In genomic region chr17:34680621-34681020, GRCm38 (mm10) we compare ENCODE assay signal across 22 mouse cellular contexts. TPM values are rescaled to one million over a fixed set of nuclear protein-coding genes. Genes with fewer than 3 reads are reported as not detected.
DNase-seq lines count a peak whose midpoint lies in the region; TF ChIP-seq lines count a peak whose summit lies in the region.
"Had no signal": no experiment of that assay in that cellular context is flagged by ENCODE, and none has a peak within 500 bp of the region (broad histone marks: within the 10 kb centered on the region; RNA-seq: fewer than 3 reads in every experiment).

No protein-coding gene starts in this region.

- H3K9me3 ChIP-seq in ES-E14 (ENCODE audit: control insufficient read depth, insufficient read depth, low read depth, low read length), result no peaks in the 10 kb centered on the region
- H3K9me3 ChIP-seq: embryonic facial prominence, embryonic 10.5 days; embryonic facial prominence, embryonic 12.5 days; forebrain, embryonic 13.5 days; forebrain, embryonic 15.5 days had no signal

- no peak for TF ChIP-seq POLR2A in cerebellum, adult 2 months (IDR thresholded peaks at IDR 0.05; ENCODE audit: borderline replicate concordance, insufficient read depth, low read length)

- H3K9ac ChIP-seq in ES-E14 (ENCODE audit: insufficient read depth, low read depth, low read length, poor library complexity, severe bottlenecking), result no peak overlapping the region
- H3K9ac ChIP-seq: embryonic facial prominence, embryonic 12.5 days; forebrain, embryonic 13.5 days; forebrain, embryonic 15.5 days; forebrain, postnatal 0 days had no signal

- no peak for TF ChIP-seq CTCF in layer of hippocampus, adult 2 months (conservative IDR thresholded peaks at IDR 0.05)
- TF ChIP-seq CTCF in cerebellum, adult 2 months (IDR thresholded peaks at IDR 0.05; ENCODE audit: borderline replicate concordance, insufficient read depth, low read depth, low read length), result no peak

- H3K4me3 ChIP-seq in layer of hippocampus, adult 2 months, result no peak overlapping the region
- peak overlapping the region; percentile 48 to 50; a peak in 2 of 4 replicates for H3K4me3 ChIP-seq in ES-E14 (ENCODE audit: insufficient read depth in 1 of 2, low read depth in 1 of 2, low read length in 2 of 2, poor library complexity in 1 of 2, severe bottlenecking in 1 of 2)
- no peak overlapping the region for H3K4me3 ChIP-seq in cerebellum, adult 2 months (replicated peaks; ENCODE audit: insufficient read depth, low read depth, low read length)
- H3K4me3 ChIP-seq: embryonic facial prominence, embryonic 10.5 days; embryonic facial prominence, embryonic 12.5 days; forebrain, embryonic 13.5 days; forebrain, embryonic 15.5 days had no signal

- H3K36me3 ChIP-seq in ES-E14 (ENCODE audit: control insufficient read depth, insufficient read depth, low read length, poor library complexity, severe bottlenecking), result no peaks in the 10 kb centered on the region
- H3K36me3 ChIP-seq: embryonic facial prominence, embryonic 10.5 days; embryonic facial prominence, embryonic 12.5 days; forebrain, embryonic 15.5 days had no signal

- peak; percentile 91 for DNase-seq in heart, adult 11 months
- no peak for DNase-seq in heart, postnatal 10 days
- DNase-seq in layer of hippocampus, adult 2 months (ENCODE audit: low spot score in 2 of 2), result no peak
- no peak for DNase-seq in layer of hippocampus, adult 8-10 months (ENCODE audit: low spot score in 2 of 2)
- DNase-seq in testis, postnatal 10 days (ENCODE audit: low spot score), result peak; percentile 45
- no peak for DNase-seq in testis, postnatal 14 days (ENCODE audit: low spot score)
- DNase-seq in ES-E14 (ENCODE audit: low read depth, low spot score), result no peak
- no peak for DNase-seq in cerebellum, adult 2 months
- DNase-seq: cerebellum, adult 11 months; cerebellum, adult 18-20 months; cerebellum, adult 9-10 months; cerebellum, postnatal 10 days; cerebellum, postnatal 25 days; forebrain, postnatal 0 days had no signal

- peaks cover 0 to 10% of the 10 kb centered on the region in 2 experiments; a peak in 1 of 4 replicates for H3K4me1 ChIP-seq in ES-E14 (ENCODE audit: control insufficient read depth in 2 of 2, insufficient read depth in 2 of 2, low read length in 2 of 2, poor library complexity in 1 of 2)
- H3K4me1 ChIP-seq in cerebellum, adult 2 months (ENCODE audit: control insufficient read depth, insufficient read depth, low read length), result peaks cover 5% of the 10 kb centered on the region; the same call in 1 of the 2 replicates

- intact Hi-C loops in heart, postnatal 10 days (cut with DNase I), result no loop called here

- 66% methylated on average over 4 of the region's 4 CpGs for WGBS in cerebellum, adult 2 months

- peak overlapping the region; percentile 86 for H3K27ac ChIP-seq in layer of hippocampus, adult 2 months
- H3K27ac ChIP-seq in ES-E14 (ENCODE audit: insufficient read depth, low read depth, low read length, poor library complexity, severe bottlenecking), result no peak overlapping the region
- H3K27ac ChIP-seq in cerebellum, adult 2 months (ENCODE audit: insufficient read depth, low read length), result no peak overlapping the region
- H3K27ac ChIP-seq: embryonic facial prominence, embryonic 10.5 days; embryonic facial prominence, embryonic 12.5 days; forebrain, embryonic 13.5 days; forebrain, embryonic 15.5 days had no signal

- no peaks in the 10 kb centered on the region for H3K27me3 ChIP-seq in cerebellum, adult 2 months (ENCODE audit: control insufficient read depth, insufficient read depth, low read length)
- H3K27me3 ChIP-seq: forebrain, embryonic 15.5 days had no signal

- in situ Hi-C loops in ES-E14 (cut with MboI; ENCODE audit: low sequenced_read_pairs in 2 of 2, unreplicated experiment in 2 of 2), result no loop called here

TF ChIP-seq in ES-E14, 5 proteins besides CTCF, POLR2A, EP300 and RAD21:
- TF ChIP-seq MAFK (IDR thresholded peaks at IDR 0.05; ENCODE audit: insufficient read depth, low read depth, low read length) (no peak), ZNF384 (IDR thresholded peaks at IDR 0.05; ENCODE audit: low read depth, low read length) (no peak)

RNA-seq across cellular contexts. Expression of gene Tnxb, which starts 10.3 kb away (rescaled TPM):
- total RNA-seq in heart, postnatal 10 days (2021), result 10 to 100 TPM; 63.9 to 66.5 TPM
- total RNA-seq in layer of hippocampus, adult 2 months (2021), result 10 to 100 TPM; 10.9 to 11.0 TPM
- 10 to 100 TPM; 10.6 to 13.3 (median 11.4) TPM for total RNA-seq in layer of hippocampus, adult 8-10 months (2022)
- total RNA-seq in ES-E14 (2012; rRNA removed), result 0.18 and 0.26 TPM in 2 replicates
- 1.6 and 1.8 TPM in 2 replicates for polyA plus RNA-seq in cerebellum, adult 2 months (2012; rRNA removed)
- total RNA-seq: CH12.LX had no signal
- polyA plus RNA-seq: CD4-positive, CD25-positive, alpha-beta regulatory T cell, adult 4 months; embryonic facial prominence, embryonic 10.5 days had no signal

RNA-seq across cellular contexts. Expression of gene Atf6b, which starts 33.7 kb away (rescaled TPM):
- 10 to 100 TPM; 19.0 to 19.3 TPM for total RNA-seq in heart, postnatal 10 days (2021)
- total RNA-seq in layer of hippocampus, adult 2 months (2021), result 10 to 100 TPM; 92.0 to 93.2 TPM
- 10 to 100 TPM; 74.1 to 82.9 (median 79.8) TPM for total RNA-seq in layer of hippocampus, adult 8-10 months (2022)
- total RNA-seq in ES-E14 (2012; rRNA removed), result 55.7 and 86.7 TPM in 2 replicates
- polyA plus RNA-seq in cerebellum, adult 2 months (2012; rRNA removed), result 61.4 and 69.4 TPM in 2 replicates

RNA-seq across cellular contexts. Expression of gene Fkbpl, which starts 36.1 kb away (rescaled TPM):
- 1 to 10 TPM; 8.5 to 9.9 TPM for total RNA-seq in heart, postnatal 10 days (2021)
- 10 to 100 TPM; 16.2 to 18.8 TPM for total RNA-seq in layer of hippocampus, adult 2 months (2021)
- 10 to 100 TPM; 12.5 to 18.5 (median 15.2) TPM for total RNA-seq in layer of hippocampus, adult 8-10 months (2022)
- total RNA-seq in ES-E14 (2012; rRNA removed), result 4.4 and 7.5 TPM in 2 replicates
- 7.4 and 8.5 TPM in 2 replicates for polyA plus RNA-seq in cerebellum, adult 2 months (2012; rRNA removed)

RNA-seq across cellular contexts. Expression of gene Prrt1, which starts 51.3 kb away (rescaled TPM):
- total RNA-seq in heart, postnatal 10 days (2021), result 1 to 10 TPM in 1 of 2 experiments, under 1 TPM in 1; 0.89 to 1.2 TPM
- total RNA-seq in layer of hippocampus, adult 2 months (2021), result 100 to 1,000 TPM; 276 to 305 TPM
- total RNA-seq in layer of hippocampus, adult 8-10 months (2022), result 100 to 1,000 TPM; 211 to 266 (median 228) TPM
- total RNA-seq in ES-E14 (2012; rRNA removed), result 0.13 and 0.16 TPM in 2 replicates
- 194 and 222 TPM in 2 replicates for polyA plus RNA-seq in cerebellum, adult 2 months (2012; rRNA removed)
- total RNA-seq: CH12.LX, MEL had no signal
- polyA plus RNA-seq: C2C12 had no signal

RNA-seq across cellular contexts. Expression of gene Ppt2, which starts 52.3 kb away (rescaled TPM):
- total RNA-seq in heart, postnatal 10 days (2021), result 10 to 100 TPM; 39.0 to 45.7 TPM
- 10 to 100 TPM; 46.8 to 55.8 TPM for total RNA-seq in layer of hippocampus, adult 2 months (2021)
- total RNA-seq in layer of hippocampus, adult 8-10 months (2022), result 10 to 100 TPM; 40.2 to 53.2 (median 46.0) TPM
- total RNA-seq in ES-E14 (2012; rRNA removed), result 13.6 and 26.4 TPM in 2 replicates
- 57.3 and 66.9 TPM in 2 replicates for polyA plus RNA-seq in cerebellum, adult 2 months (2012; rRNA removed)

Comparison
In these comparisons a context has a peak if more than half of its experiments do, and no peak if none do; other contexts are left out.
1. DNase-seq: peak in heart, adult 11 months (single experiment) and testis, postnatal 10 days (single experiment); none in heart, postnatal 10 days (0 of 2), layer of hippocampus, adult 2 months (0 of 2), layer of hippocampus, adult 8-10 months (0 of 2), testis, postnatal 14 days (single experiment), ES-E14 (single experiment) and cerebellum, adult 2 months (0 of 2).
2. H3K4me3 ChIP-seq: peak in ES-E14 (2 of 2); none in layer of hippocampus, adult 2 months (single experiment) and cerebellum, adult 2 months (single experiment).